Mouse (Mus musculus) hindbrain, embryonic 11.5 days (tissue): Measurements from ENCODE around the gene Plxna2. TPM values are rescaled to one million over a fixed set of nuclear protein-coding genes. Genes with fewer than 3 reads are reported as not detected.

ENCODE experiments used
- ATAC-seq: fragments of 200-750 bp; cut with Nextera tagmentation; 2 replicates; pipeline ENCODE4 v1.8.0; 2017; ENCODE audit warnings: mild to moderate bottlenecking, moderate TSS enrichment, moderate library complexity; ENCODE audit not compliant: low FRiP score
- DNase-seq: peaks from one replicate; pipeline ENCODE4 v3.0.0-alpha.2; 2015; ENCODE audit warnings: low spot score
- H3K27ac ChIP-seq: fragments of 300-500 bp; sonication (generic); 2 replicates; pipeline ENCODE4 v1.5.1; 2014; ENCODE audit warnings: mild to moderate bottlenecking, low read depth, low read length
- H3K27me3 ChIP-seq: fragments of 300-500 bp; sonication (generic); 2 replicates; pipeline ENCODE4 v1.6.1; 2014; ENCODE audit warnings: mild to moderate bottlenecking, low read length, moderate library complexity, mixed read lengths; ENCODE audit not compliant: control insufficient read depth, insufficient read depth
- H3K36me3 ChIP-seq: fragments of 300-500 bp; sonication (generic); 2 replicates; pipeline ENCODE4 v1.6.1; 2014; ENCODE audit warnings: mild to moderate bottlenecking, low read length, moderate library complexity, mixed read lengths; ENCODE audit not compliant: control insufficient read depth, insufficient read depth
- H3K4me1 ChIP-seq: fragments of 300-500 bp; sonication (generic); replicated peaks from 2 replicates; pipeline ENCODE4 v1.6.1; 2014; ENCODE audit warnings: low read length, mixed read lengths; ENCODE audit not compliant: control insufficient read depth, insufficient read depth
- H3K4me2 ChIP-seq: fragments of 300-500 bp; sonication (generic); replicated peaks from 2 replicates; pipeline ENCODE4 v1.6.1; 2014; ENCODE audit warnings: mild to moderate bottlenecking, low read depth, low read length
- H3K4me3 ChIP-seq: fragments of 300-500 bp; sonication (generic); 2 replicates; pipeline ENCODE4 v1.5.1; 2014; ENCODE audit warnings: low read depth, low read length
- H3K9ac ChIP-seq: fragments of 300-500 bp; sonication (generic); 2 replicates; pipeline ENCODE4 v1.6.1; 2014; ENCODE audit warnings: low read depth, low read length
- H3K9me3 ChIP-seq: fragments of 300-500 bp; sonication (generic); 2 replicates; pipeline ENCODE4 v1.6.1; 2016; ENCODE audit warnings: low read length; ENCODE audit not compliant: control insufficient read depth
- WGBS: fragments of 180-500 bp; shearing (Covaris S2); extraction: QIAGEN DNeasy Blood & Tissue Kit; methylation state at CpG from one replicate; pipeline ENCODE4 v1.1.7; 2014; 5-methylcytosine and 5-hydroxymethylcytosine counted together
- polyA plus RNA-seq: library from polyadenylated mRNA; unstranded; fragments of >200 nt; fragmentation: Nextera tagmentation; extraction: Ambion mirVana; gene quantifications from 2 replicates; pipeline ENCODE4 v1.2.1, GENCODE M21; 2014

Gene Plxna2
- polyA plus RNA-seq, 1 experiment from 2014 or later = 25.4 TPM

- no peak for ATAC-seq
- H3K36me3 ChIP-seq = 0 out of 2 replicates have a peak, but pooled peaks cover 2% of the 10 kb centered on the region
Observed at GRCm38 (mm10) chr1:194764951-194765350, 146.9 kb downstream of the Plxna2 start.

GRCm38 (mm10) chr1:194768799-194769198, 150.8 kb downstream of the Plxna2 start:
- Histone ChIP-seq H3K9ac (no peak overlapping the region), H3K4me3 (no peak overlapping the region), H3K9me3 (no peaks in the 10 kb centered on the region), H3K36me3 (no peaks in the 10 kb centered on the region; the same call in 1 of the 2 replicates), H3K4me1 (no peaks in the 10 kb centered on the region), H3K4me2 (no peak overlapping the region), H3K27me3 (no peaks in the 10 kb centered on the region), H3K27ac (no peak overlapping the region)
- 83% methylated on average over 1 of the region's 1 CpGs for WGBS
- DNase-seq (no peak), ATAC-seq (no peak)

More at GRCm38 (mm10) chr1:194764951-194765350, 146.9 kb downstream of the Plxna2 start:
- Histone ChIP-seq H3K4me2 (no peak overlapping the region), H3K4me1 (no peaks in the 10 kb centered on the region), H3K4me3 (no peak overlapping the region), H3K27ac (no peak overlapping the region), H3K27me3 (no peaks in the 10 kb centered on the region), H3K9ac (no peak overlapping the region), H3K9me3 (no peaks in the 10 kb centered on the region)
- DNase-seq = no peak

- no peaks in the 10 kb centered on the region for H3K4me1 ChIP-seq
- H3K27ac ChIP-seq = no peak overlapping the region
- no peaks in the 10 kb centered on the region for H3K27me3 ChIP-seq
- no peak overlapping the region for H3K4me3 ChIP-seq
- H3K9me3 ChIP-seq = no peaks in the 10 kb centered on the region
- no peaks in the 10 kb centered on the region; the same call in 1 of the 2 replicates for H3K36me3 ChIP-seq
- ATAC-seq = no peak
- no peak overlapping the region for H3K9ac ChIP-seq
- H3K4me2 ChIP-seq = no peak overlapping the region
- no peak for DNase-seq
- 62% methylated on average over 3 of the region's 3 CpGs for WGBS
Observed at GRCm38 (mm10) chr1:194772053-194772452, 154.0 kb downstream of the Plxna2 start.

GRCm38 (mm10) chr1:194773899-194774298, 155.9 kb downstream of the Plxna2 start:
- Histone ChIP-seq H3K4me1 (no peaks in the 10 kb centered on the region), H3K36me3 (no peaks in the 10 kb centered on the region; the same call in 1 of the 2 replicates), H3K9ac (no peak overlapping the region), H3K27me3 (no peaks in the 10 kb centered on the region), H3K9me3 (no peaks in the 10 kb centered on the region), H3K27ac (no peak overlapping the region), H3K4me2 (no peak overlapping the region), H3K4me3 (no peak overlapping the region)
- ATAC-seq (no peak), DNase-seq (no peak)
- WGBS = 44% methylated on average over 3 of the region's 3 CpGs

GRCm38 (mm10) chr1:194774350-194774749, 156.3 kb downstream of the Plxna2 start:
- ATAC-seq (no peak), DNase-seq (no peak)
- H3K9me3 ChIP-seq = no peaks in the 10 kb centered on the region

GRCm38 (mm10) chr1:194774754-194775153, 156.7 kb downstream of the Plxna2 start:
- Histone ChIP-seq H3K9ac (no peak overlapping the region), H3K9me3 (no peaks in the 10 kb centered on the region), H3K36me3 (no peaks in the 10 kb centered on the region; the same call in 1 of the 2 replicates), H3K4me3 (no peak overlapping the region), H3K27me3 (no peaks in the 10 kb centered on the region), H3K4me2 (no peak overlapping the region), H3K4me1 (no peaks in the 10 kb centered on the region), H3K27ac (no peak overlapping the region)
- WGBS = 79% methylated on average over 1 of the region's 1 CpGs
- DNase-seq (no peak), ATAC-seq (no peak)

More at GRCm38 (mm10) chr1:194774350-194774749, 156.3 kb downstream of the Plxna2 start:
- Histone ChIP-seq H3K27ac (no peak overlapping the region), H3K4me3 (no peak overlapping the region), H3K4me2 (no peak overlapping the region), H3K4me1 (no peaks in the 10 kb centered on the region), H3K9ac (no peak overlapping the region), H3K36me3 (no peaks in the 10 kb centered on the region; the same call in 1 of the 2 replicates), H3K27me3 (no peaks in the 10 kb centered on the region)
- 86% methylated on average over 2 of the region's 2 CpGs for WGBS

- Histone ChIP-seq H3K36me3 (no peaks in the 10 kb centered on the region; the same call in 1 of the 2 replicates), H3K4me2 (no peak overlapping the region), H3K4me3 (no peak overlapping the region), H3K9ac (no peak overlapping the region), H3K27ac (no peak overlapping the region), H3K9me3 (no peaks in the 10 kb centered on the region), H3K4me1 (no peaks in the 10 kb centered on the region), H3K27me3 (no peaks in the 10 kb centered on the region)
- no peak for ATAC-seq
- no peak for DNase-seq
Observed at GRCm38 (mm10) chr1:194775656-194776374, 157.8 kb downstream of the Plxna2 start.

- no peak overlapping the region for H3K4me2 ChIP-seq
- no peaks in the 10 kb centered on the region for H3K4me1 ChIP-seq
- DNase-seq (no peak), ATAC-seq (no peak)
- H3K9me3 ChIP-seq = no peaks in the 10 kb centered on the region
- no peak overlapping the region for H3K4me3 ChIP-seq
- 77% methylated on average over 5 of the region's 5 CpGs for WGBS
- H3K9ac ChIP-seq = no peak overlapping the region
- H3K36me3 ChIP-seq = no peaks in the 10 kb centered on the region; the same call in 1 of the 2 replicates
- H3K27me3 ChIP-seq = no peaks in the 10 kb centered on the region
- no peak overlapping the region for H3K27ac ChIP-seq
Observed at GRCm38 (mm10) chr1:194776510-194777244, 158.7 kb downstream of the Plxna2 start.
